Mouse (Mus musculus) kidney, postnatal 4 days (tissue): Measurements from ENCODE around the gene Gm5136.

Source experiments
- DNase-seq, 2 experiments: peaks; one replicate each; pipeline ENCODE4 v3.0.0; 2021; ENCODE audit warnings: mixed read lengths in 2 of 2

Gm5136 gene

GRCm38 (mm10) chr10:108699946-108700345 is at the start of gene Gm5136:
Gene Gm5136 (minus strand): TSS chr10:108700160.
- no peak for DNase-seq

- DNase-seq: no peak
Observed at GRCm38 (mm10) chr10:108743759-108744158, 43.8 kb upstream of the Gm5136 start.

GRCm38 (mm10) chr10:108733982-108734381 is 34.0 kb upstream of the Gm5136 start:
- peak; percentile 3 to 4 for DNase-seq

DNA sequence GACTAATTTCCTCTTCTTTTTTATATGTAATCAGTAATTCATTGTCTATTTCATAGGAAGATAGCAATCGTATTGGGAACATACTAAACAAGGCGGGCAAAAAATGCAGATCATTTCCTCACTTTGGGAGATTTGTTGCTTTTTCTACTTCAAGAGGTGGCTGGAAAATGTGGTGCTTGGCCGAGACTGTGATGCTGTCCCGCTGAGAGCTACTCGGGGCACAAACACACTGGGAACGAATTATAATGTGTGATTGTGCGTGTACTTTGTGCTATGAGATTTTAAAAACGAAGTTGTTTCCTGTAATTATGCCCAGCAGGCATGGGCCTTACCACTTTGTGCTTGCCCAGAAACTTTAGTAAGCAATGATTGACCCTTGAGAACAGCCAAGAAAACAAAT is 29.0 kb upstream of the Gm5136 start:
- no peak for DNase-seq

DNA sequence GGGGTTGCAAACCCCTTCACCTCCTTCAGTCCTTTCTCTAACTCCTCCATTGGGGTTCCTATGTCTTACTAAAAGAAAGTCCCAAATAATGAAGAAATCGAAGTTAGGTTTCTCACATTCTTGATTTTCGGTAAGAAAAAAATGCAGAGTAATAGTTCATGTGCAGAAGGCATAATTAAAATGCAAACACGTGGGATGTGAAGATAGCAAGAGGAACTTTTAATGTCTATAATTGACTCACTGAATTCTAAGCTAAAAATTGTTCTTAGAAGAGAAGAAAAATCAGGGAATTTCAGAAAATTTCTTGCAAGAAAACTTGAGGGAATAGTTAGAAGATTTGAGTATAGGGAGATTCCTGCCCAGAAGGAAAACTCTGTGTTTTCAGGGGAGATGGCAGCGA is 26.4 kb upstream of the Gm5136 start:
- DNase-seq: no peak

DNA sequence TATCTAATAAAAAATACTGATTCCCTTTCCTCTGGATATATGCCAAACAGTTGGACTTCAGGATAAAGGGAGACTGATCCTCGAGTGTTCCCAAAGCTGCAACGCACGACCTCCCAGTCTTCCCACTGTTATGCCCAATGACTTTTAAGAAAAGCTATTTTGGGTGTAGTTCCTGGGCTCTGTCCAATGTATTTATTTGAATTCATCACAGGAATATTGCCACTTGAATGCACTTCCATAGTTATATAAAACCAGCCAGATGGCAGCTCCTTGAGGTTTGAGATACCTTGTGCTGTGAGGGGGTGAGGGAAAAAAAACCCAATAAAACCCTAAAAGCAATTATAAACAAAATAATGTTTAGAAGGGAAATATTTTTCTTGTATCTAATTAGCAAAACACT is 24.9 kb upstream of the Gm5136 start:
- no peak for DNase-seq

DNA sequence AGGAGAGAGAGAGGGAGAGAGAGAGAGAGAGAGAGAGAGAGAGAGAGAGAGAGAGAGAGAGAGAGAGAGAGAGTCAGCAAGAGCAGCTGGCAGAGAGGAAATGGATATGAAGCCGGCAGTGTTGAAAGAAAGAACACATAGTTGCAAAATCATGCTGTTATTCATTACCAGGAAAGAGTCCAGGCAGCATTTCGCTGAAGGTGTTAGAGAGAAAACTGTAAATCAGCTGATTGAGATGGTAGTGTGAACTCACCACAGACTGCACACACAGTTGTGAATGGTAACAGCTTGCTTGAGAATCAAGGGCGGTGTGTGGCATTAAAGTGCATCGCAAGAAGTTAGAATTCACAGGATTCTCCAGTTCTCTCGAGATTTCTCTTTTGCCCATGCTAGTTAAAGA is 10.6 kb upstream of the Gm5136 start:
- DNase-seq: no peak

DNA sequence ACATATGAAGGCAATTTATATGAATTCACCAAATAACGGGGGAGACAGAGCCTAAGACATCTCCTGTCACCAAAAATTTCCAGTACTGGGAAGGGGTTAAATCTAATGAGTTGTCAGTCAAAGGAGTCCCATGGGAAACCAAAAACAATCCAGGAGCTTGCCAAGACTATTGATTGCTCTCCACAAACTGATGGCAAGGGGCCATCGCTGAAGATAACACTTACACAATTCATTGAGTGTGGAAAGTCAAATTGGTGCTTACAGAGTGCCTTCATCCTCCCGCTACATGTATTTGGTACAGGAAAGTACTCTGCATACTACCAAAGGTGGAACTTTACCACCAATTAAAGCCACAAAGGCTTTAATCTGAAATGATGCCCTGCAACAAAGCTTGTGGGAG is 5.7 kb upstream of the Gm5136 start:
- DNase-seq: no peak

DNA sequence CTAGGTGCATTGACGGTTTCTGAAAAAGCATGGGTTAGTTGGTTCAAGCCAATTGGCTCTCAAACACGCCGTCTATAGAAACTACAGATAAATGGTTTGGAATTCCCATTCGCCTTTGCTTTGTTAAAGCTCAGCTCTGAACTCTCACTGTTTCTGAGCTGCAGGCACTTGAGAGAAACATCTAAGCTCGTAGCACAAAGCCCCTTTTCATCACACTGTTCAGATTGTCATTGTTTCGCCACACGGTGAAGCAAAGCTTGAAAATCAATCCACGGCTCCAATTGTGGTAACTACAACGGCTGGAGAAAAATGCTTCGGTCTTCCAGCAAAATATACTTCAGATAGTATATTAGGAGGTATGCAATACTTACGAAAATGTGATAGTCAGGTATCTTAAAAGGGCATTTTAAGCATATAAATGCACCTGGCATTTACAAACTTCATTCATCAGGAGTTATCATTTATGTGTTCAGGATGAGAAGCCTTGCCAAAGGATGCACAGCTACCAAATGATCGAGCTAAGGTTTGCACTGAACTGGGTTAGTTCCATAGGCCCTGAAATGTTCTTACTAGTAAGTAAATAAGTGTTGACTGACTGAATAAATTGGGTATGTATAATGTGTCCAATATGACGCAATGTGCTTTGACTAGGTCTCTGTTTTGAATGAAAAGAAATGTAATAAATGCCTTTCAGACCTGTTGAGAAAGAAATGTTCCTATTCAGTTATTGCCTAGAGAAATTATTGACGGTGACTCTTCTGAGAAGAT is 1.6 kb upstream of the Gm5136 start:
- no peak for DNase-seq

DNA sequence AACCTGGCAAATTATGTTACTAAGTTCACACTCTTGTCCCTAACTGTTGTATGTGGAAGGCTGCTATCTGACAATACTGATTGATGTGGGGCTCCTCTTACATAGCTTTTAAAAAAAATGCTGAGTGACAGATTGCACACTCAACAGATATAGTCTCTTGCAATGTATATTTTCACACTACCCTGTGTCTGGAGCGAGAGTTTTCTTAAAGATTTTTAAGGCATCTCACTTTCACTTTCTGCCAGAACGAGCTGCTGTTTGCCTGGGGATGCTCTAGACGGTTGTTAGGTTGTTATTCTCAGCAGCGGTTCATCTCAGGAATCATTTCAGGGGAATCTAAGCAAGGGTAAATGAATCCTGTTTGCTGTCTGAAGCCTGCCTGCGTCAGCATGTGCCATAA is 2.9 kb downstream of the Gm5136 start:
- DNase-seq: no peak

GRCm38 (mm10) chr10:108690954-108691353 is 9.0 kb downstream of the Gm5136 start:
- no peak for DNase-seq

DNA sequence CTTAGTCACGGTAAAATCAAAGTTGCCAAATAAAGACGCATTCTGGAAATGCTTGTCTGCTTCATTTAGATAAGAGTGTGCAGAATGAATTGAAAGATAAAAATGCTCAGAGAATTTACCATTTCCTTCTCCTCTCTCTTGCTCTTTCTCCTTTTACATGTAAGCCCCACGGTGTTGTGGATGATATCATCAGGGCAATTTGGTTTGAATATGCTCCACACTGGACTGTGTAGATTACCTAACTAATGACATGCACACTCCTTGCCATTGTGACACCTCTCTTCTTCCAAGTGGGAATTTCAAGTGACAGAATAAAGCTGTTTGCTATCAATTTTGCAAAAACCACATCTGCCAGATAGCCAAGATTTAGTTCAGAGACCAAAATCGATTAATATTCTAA is 13.3 kb downstream of the Gm5136 start:
- DNase-seq: no peak

GRCm38 (mm10) chr10:108679675-108680390 is 20.1 kb downstream of the Gm5136 start:
- DNase-seq: no peak

DNA sequence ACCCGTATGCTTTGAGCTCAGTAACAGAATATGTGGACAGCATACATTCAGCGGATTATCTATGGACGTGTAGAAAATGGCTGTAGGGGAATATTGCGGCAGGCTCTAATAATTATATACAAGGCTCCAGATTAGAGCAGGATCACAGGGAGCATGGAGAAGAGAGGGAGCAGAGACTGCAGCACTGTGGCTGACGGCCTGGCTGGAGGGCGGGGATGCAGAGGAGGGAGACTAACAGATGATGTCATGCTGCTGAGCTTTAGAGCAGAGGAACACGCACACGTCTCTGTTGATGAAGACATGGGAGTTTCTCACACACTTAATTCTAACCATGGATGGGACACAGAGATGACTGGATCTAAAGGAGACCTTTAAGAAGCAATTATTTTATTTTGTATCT is 22.9 kb downstream of the Gm5136 start:
- no peak for DNase-seq

GRCm38 (mm10) chr10:108668944-108669343 is 31.0 kb downstream of the Gm5136 start:
- no peak for DNase-seq

- DNase-seq: no peak
Observed at GRCm38 (mm10) chr10:108660295-108660694, 39.7 kb downstream of the Gm5136 start.

GRCm38 (mm10) chr10:108658300-108658699 is 41.7 kb downstream of the Gm5136 start:
- no peak for DNase-seq

GRCm38 (mm10) chr10:108657669-108658068 is 42.3 kb downstream of the Gm5136 start:
- no peak for DNase-seq

DNA sequence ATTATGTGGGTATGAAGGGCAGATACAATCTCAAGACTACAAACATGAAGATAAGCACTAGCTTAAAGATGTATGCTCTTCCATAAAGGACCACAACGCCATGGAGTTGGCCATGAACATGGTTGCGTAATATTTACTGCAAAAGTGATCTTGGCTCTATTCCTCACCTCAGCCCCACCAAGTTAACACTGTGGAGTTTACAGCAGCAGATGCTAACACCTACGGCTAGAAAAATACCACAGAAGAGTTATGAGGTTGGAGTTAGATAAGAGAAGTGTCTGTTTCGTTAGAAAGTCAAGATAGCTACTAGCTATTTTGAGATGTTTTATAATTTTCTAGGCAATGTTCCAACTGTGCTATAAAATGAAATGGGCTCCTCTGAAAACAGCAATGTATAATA is 43.1 kb downstream of the Gm5136 start:
- DNase-seq: no peak

DNA sequence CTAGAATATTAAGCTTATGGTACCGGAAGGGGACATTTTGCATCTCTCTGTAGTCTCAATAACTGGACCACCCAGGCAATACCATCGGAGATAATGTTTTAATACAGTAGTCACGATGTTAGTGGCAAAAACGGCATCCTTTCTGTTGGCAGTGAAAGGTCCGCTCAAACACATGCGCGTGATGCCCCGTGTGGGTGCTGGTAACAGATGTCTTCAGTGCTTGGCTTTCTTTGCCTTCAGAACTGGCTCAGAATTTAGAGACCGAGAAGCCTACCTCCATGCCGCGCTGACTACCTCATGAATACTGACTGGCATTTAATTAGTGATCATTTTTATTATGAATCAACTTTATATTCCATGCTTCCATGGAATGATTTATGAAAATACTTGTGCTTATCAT is 44.9 kb downstream of the Gm5136 start:
- no peak for DNase-seq

DNA sequence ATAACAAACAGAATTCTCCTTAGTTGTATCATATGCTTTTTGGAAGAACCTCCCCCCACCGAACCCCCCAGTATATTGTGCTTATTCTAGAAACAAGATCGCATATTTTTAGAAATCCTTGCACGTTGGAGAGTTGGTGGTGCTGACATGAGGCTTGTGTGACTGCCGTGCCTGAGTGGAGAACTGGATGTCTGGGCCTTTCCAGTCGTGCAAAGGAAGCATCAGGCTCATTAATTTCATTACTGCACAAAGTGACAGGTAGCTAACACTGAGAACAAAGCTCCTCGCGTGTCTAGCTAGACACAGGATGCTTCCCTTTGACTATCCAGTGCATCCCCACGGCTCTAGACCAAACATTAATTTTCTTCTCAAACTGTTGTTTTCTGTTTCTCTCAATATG is 47.1 kb downstream of the Gm5136 start:
- DNase-seq: no peak

- no peak for DNase-seq
Observed at GRCm38 (mm10) chr10:108652066-108652465, 47.9 kb downstream of the Gm5136 start.

- no peak for DNase-seq
Observed at GRCm38 (mm10) chr10:108649174-108649573, 50.8 kb downstream of the Gm5136 start.
